Mouse (Mus musculus): ENCODE data around the gene Palld.

The Palld gene

GRCm38 (mm10) chr8:61632331-61632730 lies 270.2 kb downstream of the Palld start:
- DNase-seq (ENCODE audit: low read depth, low spot score), result no peak

DNA sequence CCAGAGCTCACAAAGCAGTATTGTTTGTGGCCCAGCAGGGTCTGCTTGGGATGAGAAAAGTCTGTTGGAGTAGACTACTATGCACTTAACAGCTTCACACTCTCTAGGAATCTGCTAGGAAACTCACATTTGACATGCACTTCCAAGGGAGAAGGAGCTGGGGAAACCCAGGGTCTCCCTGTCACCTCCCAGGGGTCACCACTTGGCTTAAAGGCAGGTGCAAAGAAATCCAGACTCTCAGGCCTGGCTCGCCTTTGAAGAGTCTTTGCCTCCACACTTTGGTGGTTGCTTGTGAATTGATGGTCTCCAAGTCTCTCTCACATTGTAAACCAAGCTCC lies 272.9 kb downstream of the Palld start:
- no peak for DNase-seq (ENCODE audit: low read depth, low spot score)

DNA sequence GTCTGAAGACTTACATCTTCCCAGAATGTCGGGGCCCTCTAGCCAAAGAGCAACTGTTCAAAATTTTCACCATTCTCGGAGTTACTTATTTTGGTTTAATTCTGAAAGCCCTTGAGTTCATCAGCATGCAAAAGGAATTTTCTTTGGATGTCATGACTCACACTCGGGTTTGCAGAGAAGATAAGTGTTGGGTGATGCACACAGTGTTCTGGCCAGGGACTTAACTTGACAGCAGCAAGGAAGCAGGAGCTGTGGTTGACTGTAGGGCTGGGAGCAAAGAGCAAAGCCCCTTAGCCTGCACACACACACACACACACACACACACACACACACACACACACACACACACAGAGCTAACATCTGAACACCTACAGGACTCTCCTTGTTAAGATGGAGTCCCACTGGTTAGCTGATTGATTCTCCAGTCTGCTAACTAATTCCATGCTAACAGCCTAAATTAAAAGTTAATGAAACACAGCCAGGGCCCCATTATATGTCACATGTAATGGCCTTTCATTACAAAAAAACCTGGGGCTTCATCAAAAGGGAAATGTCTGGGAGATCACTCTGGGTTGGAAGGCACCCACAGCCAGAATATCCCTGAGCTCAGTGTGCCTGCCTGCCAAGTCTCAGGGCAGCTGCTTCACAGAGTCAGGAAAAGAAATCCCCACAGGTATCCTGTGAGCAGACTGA lies 273.4 kb downstream of the Palld start:
- no peak for DNase-seq (ENCODE audit: low read depth, low spot score)

- no peak for DNase-seq (ENCODE audit: low read depth, low spot score)
Observed at GRCm38 (mm10) chr8:61626246-61626952, 276.1 kb downstream of the Palld start.

DNA sequence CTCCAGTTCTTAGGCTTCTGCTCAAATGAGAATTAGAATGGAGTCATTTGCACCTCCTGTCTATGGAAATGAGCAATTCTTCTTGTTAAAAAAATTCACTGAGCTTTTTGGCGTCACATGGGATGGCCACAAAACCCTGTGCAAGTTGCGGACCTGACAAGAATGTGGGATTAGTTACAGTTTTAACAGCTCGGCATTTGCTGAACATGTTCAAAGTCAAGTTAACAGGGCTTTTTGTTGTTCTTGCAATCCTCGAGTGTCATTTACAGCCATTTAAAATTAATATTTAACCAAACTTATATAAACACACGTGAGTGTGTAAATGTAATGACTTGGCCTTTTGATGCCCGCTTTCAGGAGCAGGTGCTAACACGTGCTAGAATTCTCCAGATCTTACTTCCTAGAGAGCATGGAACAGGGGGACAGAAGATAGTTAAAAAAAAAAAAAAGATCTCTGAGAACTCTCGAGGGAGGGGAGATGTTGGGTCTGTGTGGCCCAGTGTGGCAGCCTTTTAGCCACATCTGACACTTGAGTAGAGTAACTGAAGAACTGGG lies 276.8 kb downstream of the Palld start:
- DNase-seq (ENCODE audit: low read depth, low spot score), result no peak

DNA sequence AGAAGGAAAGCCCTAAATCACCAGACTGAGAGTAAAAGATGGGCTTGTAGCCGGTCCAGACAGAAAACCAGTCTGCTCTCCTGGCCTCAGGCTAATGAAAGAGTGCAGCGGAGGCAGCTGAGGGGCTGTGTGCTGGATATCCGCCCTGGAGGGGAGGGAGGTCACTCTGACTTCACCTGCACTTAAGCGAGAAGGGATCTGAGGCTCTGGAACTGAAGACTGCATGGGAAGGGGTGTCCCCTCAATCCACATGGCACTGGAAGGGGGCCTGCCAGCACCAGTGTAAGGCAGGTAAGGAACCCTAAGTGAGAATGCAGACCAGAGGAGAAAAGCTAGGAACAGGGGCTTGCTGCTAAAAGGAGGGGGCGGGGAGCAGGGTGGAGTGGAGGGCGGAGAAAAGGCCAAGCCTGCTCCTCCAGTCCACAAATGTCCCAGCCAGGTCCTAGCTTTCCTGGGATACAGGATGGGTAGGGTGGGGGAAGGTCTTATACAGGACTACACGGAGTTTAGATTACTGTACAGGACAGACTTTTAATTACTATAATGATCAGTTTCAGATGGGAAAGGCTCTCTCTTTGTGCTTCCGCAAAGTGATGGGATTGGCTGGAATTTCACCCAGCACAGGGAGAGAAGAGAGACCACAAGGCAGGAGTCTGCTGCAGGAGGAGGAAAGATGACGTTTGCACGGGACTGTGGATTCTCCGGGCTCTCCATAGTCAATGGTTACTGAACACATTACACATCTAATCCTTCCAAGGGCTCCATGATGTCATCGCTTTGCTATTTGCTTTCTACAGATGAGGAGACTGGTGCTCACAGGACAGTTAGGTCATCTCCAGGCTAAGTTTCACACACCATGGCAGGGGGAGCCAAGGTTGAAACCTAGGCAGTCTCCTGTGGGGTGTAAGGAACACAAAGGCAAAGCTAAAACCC lies 278.7 kb downstream of the Palld start:
- no peak for DNase-seq (ENCODE audit: low read depth, low spot score)

GRCm38 (mm10) chr8:61621300-61621699 lies 281.2 kb downstream of the Palld start:
- DNase-seq (ENCODE audit: low read depth, low spot score), result no peak

- no peak for DNase-seq (ENCODE audit: low read depth, low spot score)
Observed at GRCm38 (mm10) chr8:61617651-61618050, 284.8 kb downstream of the Palld start.

DNA sequence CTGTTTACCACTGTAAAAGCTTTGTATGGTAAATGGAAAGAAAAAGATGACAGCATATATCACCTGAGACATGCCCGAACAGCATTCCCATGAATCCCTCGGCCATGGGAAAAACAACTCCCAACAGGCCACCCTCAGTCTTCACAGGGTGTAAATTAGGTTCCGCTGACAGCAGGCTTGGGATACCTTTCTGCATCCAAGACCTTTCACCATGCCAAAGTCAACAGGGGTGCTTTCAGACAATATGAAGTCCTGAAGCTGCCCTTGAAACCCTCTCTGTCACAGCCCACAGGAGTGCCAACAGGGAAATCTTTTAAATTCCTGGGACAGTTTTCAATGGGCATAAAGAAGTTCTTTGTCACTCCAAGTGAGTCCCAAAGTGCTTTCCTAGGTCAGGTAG lies 285.4 kb downstream of the Palld start:
- DNase-seq (ENCODE audit: low read depth, low spot score), result no peak

DNA sequence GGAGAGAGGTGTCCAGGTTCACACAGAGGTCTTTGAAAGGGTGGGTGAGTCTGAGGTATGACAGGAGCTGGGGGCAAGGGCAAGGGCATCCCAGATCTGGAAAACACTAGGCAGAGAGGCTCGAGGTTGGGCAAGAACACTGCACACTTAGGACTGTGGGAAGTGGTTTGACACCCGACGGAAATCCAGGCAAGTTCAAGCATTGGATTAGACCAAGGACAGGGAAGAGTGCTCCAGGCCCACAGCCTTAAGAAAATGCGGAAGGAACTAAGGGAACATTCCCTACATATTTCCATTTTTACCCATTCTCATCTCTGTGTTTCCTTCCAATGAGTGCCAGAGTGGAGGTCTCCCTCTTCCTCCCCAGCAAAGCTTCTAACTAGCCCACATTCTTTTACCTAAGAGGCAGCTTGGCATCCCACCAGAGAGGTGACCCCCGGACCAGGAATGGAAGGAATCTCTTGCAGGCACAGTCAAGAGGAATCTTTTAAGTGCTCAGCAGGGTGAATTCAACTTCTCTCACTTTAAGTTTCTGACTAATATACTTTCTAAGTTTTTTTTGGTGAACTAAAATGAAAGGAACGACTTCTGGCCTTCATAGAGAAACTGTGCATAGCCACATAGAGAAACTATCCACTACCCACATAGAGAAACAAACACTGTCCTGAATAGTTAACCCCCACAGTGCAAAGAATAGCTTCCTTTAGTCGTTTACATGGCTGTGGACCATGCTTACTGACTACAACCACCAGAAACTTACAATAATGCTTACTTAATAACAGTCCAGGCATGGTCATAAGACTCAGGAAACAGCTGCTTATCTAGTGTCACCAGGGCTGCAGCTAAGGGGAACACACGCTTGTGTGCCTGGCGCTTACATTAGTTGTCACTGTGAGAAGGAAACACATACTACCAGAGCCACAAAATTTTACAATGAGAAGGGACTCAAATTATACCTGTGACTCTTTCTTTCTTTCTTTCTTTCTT lies 286.5 kb downstream of the Palld start:
- DNase-seq (ENCODE audit: low read depth, low spot score), result no peak

GRCm38 (mm10) chr8:61611741-61612140 lies 290.7 kb downstream of the Palld start:
- DNase-seq (ENCODE audit: low read depth, low spot score), result no peak

GRCm38 (mm10) chr8:61611077-61611476 lies 291.4 kb downstream of the Palld start:
- no peak for DNase-seq (ENCODE audit: low read depth, low spot score)

GRCm38 (mm10) chr8:61610546-61610945 lies 291.9 kb downstream of the Palld start:
- DNase-seq (ENCODE audit: low read depth, low spot score), result no peak

DNA sequence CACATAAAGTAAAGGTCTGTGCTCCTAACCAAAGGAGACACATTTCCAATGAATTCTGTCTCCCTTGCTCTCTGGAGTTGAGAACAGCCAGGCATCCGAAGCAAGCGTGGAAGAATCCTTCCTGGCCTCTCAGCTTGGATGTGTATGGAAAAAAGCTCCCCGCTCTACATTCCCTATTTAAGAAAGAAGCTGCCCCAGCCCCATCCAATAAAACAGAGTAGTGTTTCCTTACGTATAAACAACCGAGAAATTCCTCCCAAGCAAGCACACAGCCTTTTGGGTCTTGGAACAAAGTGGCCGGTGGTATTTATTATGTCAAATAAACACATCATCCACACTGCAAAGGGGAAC lies 295.1 kb downstream of the Palld start:
- DNase-seq (ENCODE audit: low read depth, low spot score), result no peak

- DNase-seq (ENCODE audit: low read depth, low spot score), result peak; percentile 75
Observed at GRCm38 (mm10) chr8:61606795-61607462, 295.6 kb downstream of the Palld start.

- DNase-seq (ENCODE audit: low read depth, low spot score), result no peak
Observed at GRCm38 (mm10) chr8:61604871-61605270, 297.6 kb downstream of the Palld start.

GRCm38 (mm10) chr8:61596889-61597288 lies 305.6 kb downstream of the Palld start:
- DNase-seq (ENCODE audit: low read depth, low spot score), result no peak

DNA sequence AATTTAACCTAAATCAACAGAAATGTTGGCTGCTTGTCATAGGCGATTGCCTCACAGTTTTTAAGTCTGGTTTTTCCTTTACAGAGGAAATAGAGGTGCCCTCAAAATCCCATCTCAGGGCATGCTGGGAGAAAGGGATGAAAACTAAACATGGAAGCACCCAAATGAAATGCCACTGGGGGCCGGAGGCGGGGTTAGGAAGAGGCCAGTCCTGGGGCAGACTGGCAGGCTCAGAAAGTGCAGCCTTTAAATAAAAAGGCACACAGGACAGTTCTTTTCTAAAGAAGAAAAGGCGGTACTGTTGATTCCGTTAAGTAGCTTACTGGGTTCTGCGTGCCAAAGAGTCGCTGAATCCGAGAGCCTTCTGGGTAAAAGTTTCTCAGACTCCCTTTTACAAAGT lies 311.0 kb downstream of the Palld start:
- DNase-seq (ENCODE audit: low read depth, low spot score), result no peak

DNA sequence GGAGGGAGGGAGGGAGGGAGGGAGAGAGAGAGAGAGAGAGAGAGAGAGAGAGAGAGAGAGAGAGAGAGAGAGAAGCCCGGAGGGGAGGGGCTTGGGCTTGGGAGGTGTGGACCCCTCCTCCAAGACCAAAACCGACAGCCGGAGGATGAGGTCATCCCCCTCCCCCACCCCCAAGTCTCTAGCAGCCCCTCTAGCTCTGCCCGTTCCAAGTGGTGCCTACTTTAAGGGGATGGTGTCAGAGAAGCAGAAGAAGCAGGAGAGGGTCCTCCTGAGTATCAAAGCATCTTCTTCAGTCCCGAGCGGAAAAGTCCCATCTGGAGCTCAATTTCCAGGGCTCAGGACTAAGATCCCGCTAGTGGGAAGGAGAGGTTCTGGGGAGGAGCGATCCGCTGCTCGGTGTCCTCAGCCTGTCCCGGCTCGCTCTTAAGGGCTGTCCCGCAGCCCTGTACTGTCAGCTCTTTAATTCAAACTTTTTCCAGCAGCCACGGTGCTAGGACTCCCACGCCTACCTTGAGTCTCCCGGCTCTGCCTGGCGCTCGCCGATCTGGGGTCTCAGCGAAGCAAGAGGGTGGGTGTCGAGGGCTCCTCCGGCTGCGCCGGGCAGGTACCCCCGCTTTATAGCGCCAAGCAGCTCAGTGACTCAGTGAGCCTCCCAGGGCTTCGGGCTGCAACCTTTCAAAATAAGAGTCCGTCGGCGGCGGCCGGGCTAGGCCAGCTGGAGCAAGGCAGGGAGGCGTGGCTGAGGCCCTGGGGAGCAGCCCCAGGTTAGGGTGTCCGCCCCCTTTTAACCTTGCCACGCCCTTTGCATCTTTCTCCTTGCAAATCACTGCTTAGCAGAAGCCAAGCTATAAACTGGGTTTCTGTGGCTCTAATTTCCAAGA lies 311.7 kb downstream of the Palld start:
- peak; percentile 77 for DNase-seq (ENCODE audit: low read depth, low spot score)

Data from CD4-positive, CD25-positive, alpha-beta regulatory T cell, adult 2 months (primary cell).